Mouse (Mus musculus) retina, postnatal 7 days (tissue): ENCODE data around the gene Rprd1b.

ENCODE experiments used
- DNase-seq: peaks from one replicate; pipeline ENCODE4 v3.0.0-alpha.2; 2012; ENCODE audit warnings: low read depth, low spot score

Gene Rprd1b

GRCm38 (mm10) chr2:158122814-158123213 lies 94.5 kb downstream of the Rprd1b start:
- DNase-seq = no peak

- DNase-seq = no peak
These were observed 98.9 kb downstream of the Rprd1b start for GRCm38 (mm10) chr2:158127245-158127644.

GRCm38 (mm10) chr2:158127872-158128271 lies 99.6 kb downstream of the Rprd1b start:
- DNase-seq = no peak

- no peak for DNase-seq
These were observed 100.3 kb downstream of the Rprd1b start for GRCm38 (mm10) chr2:158128461-158129130.

GRCm38 (mm10) chr2:158129291-158130002 lies 101.2 kb downstream of the Rprd1b start:
- no peak for DNase-seq

GRCm38 (mm10) chr2:158130391-158130986 lies 102.2 kb downstream of the Rprd1b start:
- peak; percentile 77 for DNase-seq

- DNase-seq = no peak
These were observed 103.0 kb downstream of the Rprd1b start for GRCm38 (mm10) chr2:158131197-158131835.

- DNase-seq = no peak
These were observed 104.0 kb downstream of the Rprd1b start for GRCm38 (mm10) chr2:158132320-158132719.

GRCm38 (mm10) chr2:158133050-158133449 lies 104.8 kb downstream of the Rprd1b start:
- DNase-seq = no peak

GRCm38 (mm10) chr2:158136205-158136604 lies 107.9 kb downstream of the Rprd1b start:
- DNase-seq = no peak

- no peak for DNase-seq
These were observed 109.5 kb downstream of the Rprd1b start for GRCm38 (mm10) chr2:158137771-158138170.

- no peak for DNase-seq
These were observed 110.5 kb downstream of the Rprd1b start for GRCm38 (mm10) chr2:158138778-158139177.

GRCm38 (mm10) chr2:158139628-158140027 lies 111.3 kb downstream of the Rprd1b start:
- no peak for DNase-seq

GRCm38 (mm10) chr2:158140664-158141063 lies 112.4 kb downstream of the Rprd1b start:
- DNase-seq = no peak

GRCm38 (mm10) chr2:158141271-158141670 lies 113.0 kb downstream of the Rprd1b start:
- DNase-seq = no peak

GRCm38 (mm10) chr2:158141690-158142440 lies 113.6 kb downstream of the Rprd1b start:
- no peak for DNase-seq

GRCm38 (mm10) chr2:158142981-158143380 lies 114.7 kb downstream of the Rprd1b start:
- no peak for DNase-seq

GRCm38 (mm10) chr2:158143816-158144215 lies 115.5 kb downstream of the Rprd1b start:
- no peak for DNase-seq

GRCm38 (mm10) chr2:158144263-158144662 lies 116.0 kb downstream of the Rprd1b start:
- no peak for DNase-seq

- no peak for DNase-seq
These were observed 116.6 kb downstream of the Rprd1b start for GRCm38 (mm10) chr2:158144750-158145527.
